Mouse (Mus musculus) embryonic fibroblast, embryonic 13.5 days (primary cell): ENCODE measurements around the gene Nfix.

ENCODE experiments used
- CTCF ChIP-seq: IDR thresholded peaks from 2 replicates; pipeline ENCODE4 v1.5.1; 2011; ENCODE audit warnings: mild to moderate bottlenecking, control low read depth, low read length, moderate library complexity, borderline replicate concordance; ENCODE audit not compliant: insufficient read depth
- POLR2A ChIP-seq: IDR thresholded peaks from 2 replicates; pipeline ENCODE4 v1.6.1; 2011; ENCODE audit warnings: low read depth, mild to moderate bottlenecking, control low read depth, low read length, moderate library complexity

DNA sequence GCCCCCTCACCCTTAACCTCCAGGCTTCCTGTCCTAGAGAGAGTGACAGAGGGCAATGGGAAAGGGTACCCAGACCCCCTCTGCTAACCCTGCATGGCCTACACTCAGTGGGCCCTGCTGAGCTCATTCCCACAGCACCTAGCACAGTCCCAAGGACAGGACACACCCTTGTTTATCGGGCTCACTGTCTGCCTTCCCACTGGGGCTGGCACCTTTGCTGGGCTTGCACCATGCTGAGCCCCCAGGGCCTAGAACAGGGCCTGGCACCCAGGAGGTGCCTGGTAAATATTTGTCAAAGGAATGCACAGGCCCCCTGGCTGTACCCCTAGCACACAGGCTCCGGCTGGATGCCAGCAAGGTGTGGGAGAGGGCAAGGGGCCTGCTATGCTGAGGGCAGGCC, 9.6 kb downstream of the Nfix start:
- TF ChIP-seq CTCF (no peak), POLR2A (no peak)
